Mouse (Mus musculus): ENCODE measurements at regions not wholly inside any gene's neighbourhood (a gene's known extent, or its start where the extent isn't known, plus 50 kb on each side); places are given as distances from the start of the nearest gene placed in this dataset.

DNA sequence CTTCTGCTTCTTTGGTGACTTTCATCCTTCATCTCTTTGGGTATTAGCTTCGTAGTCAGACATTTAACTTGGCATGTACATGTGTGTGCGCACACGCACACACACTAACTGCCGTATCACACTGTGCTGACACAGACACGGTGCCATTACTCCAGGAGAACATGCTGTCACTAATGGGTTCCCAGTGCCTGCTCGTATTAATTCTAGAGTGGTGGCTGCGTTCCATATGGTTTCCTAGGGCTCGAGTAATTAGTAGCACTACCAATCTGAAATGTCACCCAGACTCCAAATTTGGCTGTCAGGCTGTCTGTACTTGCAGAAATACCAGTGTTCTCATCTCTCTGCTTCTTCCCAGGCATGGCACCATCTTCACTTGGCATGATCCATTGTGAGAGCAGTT, 137.3 kb upstream of the Pum3 start:
- no peak for DNase-seq (ENCODE audit: low spot score)
- H3K36me3 ChIP-seq (ENCODE audit: insufficient read depth, low read length): no peaks in the 10 kb centered on the region
- H3K4me3 ChIP-seq (replicated peaks; ENCODE audit: low read depth, low read length): no peak overlapping the region
- WGBS: 92% methylated on average over 8 of the region's 8 CpGs
- no peak overlapping the region for H3K9ac ChIP-seq (ENCODE audit: low read depth, low read length)
- no peak for TF ChIP-seq CTCF (IDR thresholded peaks at IDR 0.05; ENCODE audit: low read depth)
- no peaks in the 10 kb centered on the region for H3K4me1 ChIP-seq (replicated peaks; ENCODE audit: insufficient read depth, low read length)
- no peak overlapping the region for H3K27ac ChIP-seq
- no peaks in the 10 kb centered on the region for H3K9me3 ChIP-seq (replicated peaks; ENCODE audit: low read length)
- H3K27me3 ChIP-seq (ENCODE audit: insufficient read depth, low read length): no peaks in the 10 kb centered on the region
- no peak for ATAC-seq (replicated peaks; ENCODE audit: low FRiP score, low read depth)
- H3K4me2 ChIP-seq (ENCODE audit: low read length): no peak overlapping the region

DNA sequence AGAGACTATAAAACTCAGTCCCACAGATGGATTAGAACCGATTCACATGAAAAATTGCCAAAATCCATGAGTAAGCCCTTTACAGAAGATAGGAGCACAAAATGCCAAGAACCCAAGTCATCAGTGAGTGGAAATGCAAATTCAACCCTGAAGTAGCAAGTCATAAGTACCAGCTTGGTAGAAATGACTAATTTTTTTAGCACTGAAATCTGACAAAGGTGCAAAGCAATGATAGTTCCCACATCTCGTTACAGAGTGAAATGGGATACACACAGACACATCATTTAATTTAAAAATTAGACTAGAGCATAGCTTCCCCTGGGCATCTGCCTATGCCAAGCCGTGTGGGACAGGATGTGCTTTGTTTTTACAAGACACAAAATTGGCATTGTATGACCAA, 136.4 kb upstream of the Pum3 start:
- no peak for DNase-seq (ENCODE audit: low spot score)
- WGBS: 68% methylated on average over 3 of the region's 3 CpGs
- Histone ChIP-seq H3K4me3 (replicated peaks; ENCODE audit: low read depth, low read length) (no peak overlapping the region), H3K9ac (ENCODE audit: low read depth, low read length) (no peak overlapping the region), H3K36me3 (ENCODE audit: insufficient read depth, low read length) (no peaks in the 10 kb centered on the region), H3K27me3 (ENCODE audit: insufficient read depth, low read length) (no peaks in the 10 kb centered on the region), H3K4me1 (replicated peaks; ENCODE audit: insufficient read depth, low read length) (no peaks in the 10 kb centered on the region), H3K4me2 (ENCODE audit: low read length) (no peak overlapping the region), H3K27ac (no peak overlapping the region), H3K9me3 (replicated peaks; ENCODE audit: low read length) (no peaks in the 10 kb centered on the region)
- TF ChIP-seq CTCF (IDR thresholded peaks at IDR 0.05; ENCODE audit: low read depth): no peak
- ATAC-seq (replicated peaks; ENCODE audit: low FRiP score, low read depth): no peak

DNA sequence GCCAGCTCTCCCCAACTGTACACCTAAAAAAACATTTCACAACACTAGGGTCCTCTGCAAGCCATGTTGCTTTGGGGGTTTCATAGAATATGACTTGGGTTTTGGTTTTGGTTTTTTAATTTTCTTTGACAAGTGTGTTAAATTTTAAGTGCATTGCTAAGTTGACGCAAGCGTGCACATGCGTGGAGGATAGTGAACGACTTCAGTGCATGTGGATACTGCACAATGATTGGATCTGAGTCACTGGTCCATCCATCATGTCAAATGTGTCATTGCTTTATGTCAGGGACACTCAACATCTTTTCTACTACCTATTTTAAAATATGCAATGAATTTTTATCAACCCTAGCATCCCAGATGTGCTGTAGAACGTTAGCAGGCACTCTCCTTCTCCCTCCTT, 134.5 kb upstream of the Pum3 start:
- Histone ChIP-seq H3K4me1 (replicated peaks; ENCODE audit: insufficient read depth, low read length) (no peaks in the 10 kb centered on the region), H3K36me3 (ENCODE audit: insufficient read depth, low read length) (no peaks in the 10 kb centered on the region), H3K27me3 (ENCODE audit: insufficient read depth, low read length) (no peaks in the 10 kb centered on the region), H3K9ac (ENCODE audit: low read depth, low read length) (no peak overlapping the region), H3K9me3 (replicated peaks; ENCODE audit: low read length) (no peaks in the 10 kb centered on the region), H3K4me2 (ENCODE audit: low read length) (no peak overlapping the region), H3K4me3 (replicated peaks; ENCODE audit: low read depth, low read length) (no peak overlapping the region), H3K27ac (no peak overlapping the region)
- DNase-seq (ENCODE audit: low spot score) (no peak), ATAC-seq (replicated peaks; ENCODE audit: low FRiP score, low read depth) (no peak)
- TF ChIP-seq CTCF (IDR thresholded peaks at IDR 0.05; ENCODE audit: low read depth): no peak
- 76% methylated on average over 5 of the region's 5 CpGs for WGBS

DNA sequence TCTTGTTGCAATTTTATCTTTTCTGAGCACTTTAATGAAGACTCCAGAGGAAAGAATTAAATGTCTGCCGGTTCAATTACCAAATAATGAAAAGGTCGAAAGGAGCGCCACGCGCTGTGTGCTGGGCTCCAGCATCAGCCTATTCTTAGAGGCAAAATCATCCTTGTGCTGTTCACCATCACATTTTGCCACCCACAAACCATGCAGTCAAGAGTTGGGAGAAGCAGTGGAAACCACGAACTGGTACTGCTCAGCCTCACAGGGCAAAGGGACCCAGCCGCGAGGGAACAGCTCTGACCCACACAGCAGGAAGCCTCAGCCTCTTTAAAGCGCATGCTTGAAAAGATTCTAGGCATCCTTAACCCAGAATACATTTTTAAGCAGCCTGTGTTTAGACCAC, 134.0 kb upstream of the Pum3 start:
- no peaks in the 10 kb centered on the region for H3K4me1 ChIP-seq (replicated peaks; ENCODE audit: insufficient read depth, low read length)
- H3K36me3 ChIP-seq (ENCODE audit: insufficient read depth, low read length): no peaks in the 10 kb centered on the region
- no peak overlapping the region for H3K9ac ChIP-seq (ENCODE audit: low read depth, low read length)
- H3K27me3 ChIP-seq (ENCODE audit: insufficient read depth, low read length): no peaks in the 10 kb centered on the region
- TF ChIP-seq CTCF (IDR thresholded peaks at IDR 0.05; ENCODE audit: low read depth): no peak
- DNase-seq (ENCODE audit: low spot score) (no peak), ATAC-seq (replicated peaks; ENCODE audit: low FRiP score, low read depth) (no peak)
- H3K9me3 ChIP-seq (replicated peaks; ENCODE audit: low read length): no peaks in the 10 kb centered on the region
- H3K27ac ChIP-seq: no peak overlapping the region
- 75% methylated on average over 9 of the region's 9 CpGs for WGBS
- no peak overlapping the region for H3K4me2 ChIP-seq (ENCODE audit: low read length)
- H3K4me3 ChIP-seq (replicated peaks; ENCODE audit: low read depth, low read length): no peak overlapping the region

DNA sequence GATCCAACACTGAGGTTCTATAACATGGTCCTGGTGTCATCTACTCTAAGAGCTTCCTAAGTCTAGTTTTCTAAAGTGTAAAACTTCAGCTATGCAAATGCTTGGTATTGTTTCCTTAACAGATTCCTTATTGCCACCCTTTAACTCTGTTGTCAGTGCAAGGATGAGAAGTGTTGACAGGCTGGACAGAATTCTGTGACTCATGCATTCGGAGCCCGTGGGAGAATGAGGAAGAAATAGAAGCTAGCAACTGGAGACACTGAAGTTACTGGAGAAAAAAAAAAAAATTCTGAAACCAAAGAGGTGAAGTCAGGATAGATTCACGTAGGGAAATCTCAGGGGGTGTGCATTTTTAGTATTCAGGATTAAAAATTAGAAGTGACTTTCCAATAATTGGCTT, 128.6 kb upstream of the Pum3 start:
- Histone ChIP-seq H3K4me1 (replicated peaks; ENCODE audit: insufficient read depth, low read length) (no peaks in the 10 kb centered on the region), H3K4me2 (ENCODE audit: low read length) (no peak overlapping the region), H3K36me3 (ENCODE audit: insufficient read depth, low read length) (no peaks in the 10 kb centered on the region), H3K27me3 (ENCODE audit: insufficient read depth, low read length) (no peaks in the 10 kb centered on the region), H3K9me3 (replicated peaks; ENCODE audit: low read length) (no peaks in the 10 kb centered on the region), H3K4me3 (replicated peaks; ENCODE audit: low read depth, low read length) (no peak overlapping the region), H3K9ac (ENCODE audit: low read depth, low read length) (no peak overlapping the region), H3K27ac (no peak overlapping the region)
- ATAC-seq (replicated peaks; ENCODE audit: low FRiP score, low read depth): no peak
- no peak for DNase-seq (ENCODE audit: low spot score)
- TF ChIP-seq CTCF (IDR thresholded peaks at IDR 0.05; ENCODE audit: low read depth): no peak
- 63% methylated on average over 3 of the region's 3 CpGs for WGBS

DNA sequence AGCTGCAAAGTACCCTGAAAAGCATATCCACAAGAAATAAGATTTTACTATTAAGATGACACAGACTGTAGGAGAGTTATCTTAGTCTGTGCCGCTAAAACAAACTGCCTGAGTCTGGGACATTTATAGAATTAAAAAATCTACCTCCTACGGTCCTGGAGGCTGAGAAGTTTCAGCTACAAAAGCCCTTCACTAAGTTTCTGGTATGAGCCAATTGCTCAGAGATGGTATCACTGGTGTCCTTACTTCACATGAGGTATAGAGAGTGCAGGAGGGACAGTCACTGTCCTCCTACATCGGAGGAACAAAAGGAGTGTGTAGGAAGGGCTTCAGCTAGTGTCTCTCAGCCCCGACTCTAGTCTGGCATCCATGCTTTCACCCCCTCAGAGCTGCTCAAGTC, 127.1 kb upstream of the Pum3 start:
- Histone ChIP-seq H3K9me3 (replicated peaks; ENCODE audit: low read length) (no peaks in the 10 kb centered on the region), H3K36me3 (ENCODE audit: insufficient read depth, low read length) (no peaks in the 10 kb centered on the region), H3K9ac (ENCODE audit: low read depth, low read length) (no peak overlapping the region), H3K4me3 (replicated peaks; ENCODE audit: low read depth, low read length) (no peak overlapping the region), H3K4me2 (ENCODE audit: low read length) (no peak overlapping the region), H3K27me3 (ENCODE audit: insufficient read depth, low read length) (no peaks in the 10 kb centered on the region), H3K27ac (no peak overlapping the region), H3K4me1 (replicated peaks; ENCODE audit: insufficient read depth, low read length) (no peaks in the 10 kb centered on the region)
- ATAC-seq (replicated peaks; ENCODE audit: low FRiP score, low read depth): no peak
- no peak for DNase-seq (ENCODE audit: low spot score)
- WGBS: 94% methylated on average over 4 of the region's 4 CpGs
- TF ChIP-seq CTCF (IDR thresholded peaks at IDR 0.05; ENCODE audit: low read depth): no peak

DNA sequence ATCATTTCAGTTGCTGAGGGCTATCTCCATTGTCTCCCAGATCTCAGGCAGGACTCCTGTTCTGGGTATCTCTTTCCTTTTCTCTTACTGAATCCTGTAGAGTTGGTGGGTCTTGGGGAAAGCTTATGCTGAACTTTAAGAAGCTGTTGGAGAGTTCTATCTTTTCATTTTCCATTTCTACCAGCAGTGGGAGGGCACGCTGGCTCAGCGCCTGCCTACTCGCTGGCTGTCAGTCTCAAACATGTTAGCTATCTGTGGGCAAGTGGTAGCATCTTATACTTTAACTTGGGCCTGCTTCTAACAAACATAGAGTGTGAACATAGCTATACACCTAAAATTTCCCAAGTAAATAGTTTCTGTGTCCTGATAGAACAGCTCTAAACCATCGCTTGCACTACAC, 125.2 kb upstream of the Pum3 start:
- H3K9me3 ChIP-seq (replicated peaks; ENCODE audit: low read length): no peaks in the 10 kb centered on the region
- no peaks in the 10 kb centered on the region for H3K4me1 ChIP-seq (replicated peaks; ENCODE audit: insufficient read depth, low read length)
- ATAC-seq (replicated peaks; ENCODE audit: low FRiP score, low read depth) (no peak), DNase-seq (ENCODE audit: low spot score) (no peak)
- no peak overlapping the region for H3K4me2 ChIP-seq (ENCODE audit: low read length)
- no peak overlapping the region for H3K9ac ChIP-seq (ENCODE audit: low read depth, low read length)
- H3K27ac ChIP-seq: no peak overlapping the region
- no peaks in the 10 kb centered on the region for H3K36me3 ChIP-seq (ENCODE audit: insufficient read depth, low read length)
- no peaks in the 10 kb centered on the region for H3K27me3 ChIP-seq (ENCODE audit: insufficient read depth, low read length)
- 96% methylated on average over 4 of the region's 4 CpGs for WGBS
- H3K4me3 ChIP-seq (replicated peaks; ENCODE audit: low read depth, low read length): no peak overlapping the region
- no peak for TF ChIP-seq CTCF (IDR thresholded peaks at IDR 0.05; ENCODE audit: low read depth)
